Mouse (Mus musculus): ENCODE measurements at regions not wholly inside any gene's neighbourhood (a gene's known extent, or its start where the extent isn't known, plus 50 kb on each side); places are given as distances from the start of the nearest gene placed in this dataset.

DNA sequence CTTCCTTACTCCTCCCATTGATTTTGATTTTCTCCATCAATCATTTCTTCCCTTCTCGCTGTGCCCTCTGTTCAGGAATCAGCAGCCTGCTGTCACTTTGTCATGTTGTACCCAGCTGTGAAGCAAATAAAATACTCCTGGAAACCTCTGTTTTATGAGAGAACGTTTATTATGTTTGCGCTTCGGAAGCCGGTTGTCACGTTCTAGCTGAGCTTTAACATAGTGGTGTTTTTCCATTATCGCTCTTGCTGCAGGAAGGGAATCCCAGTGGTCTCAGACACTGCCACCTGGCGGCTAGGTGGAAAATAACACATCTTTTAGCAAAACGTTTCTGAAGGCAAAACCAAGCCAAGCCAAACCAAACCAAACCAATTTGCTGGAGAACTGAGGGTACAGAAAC lies 190.2 kb upstream of the Gm21798 start:
- peak; percentile 85 for TF ChIP-seq CTCF (IDR thresholded peaks at IDR 0.05; ENCODE audit: low read depth)
- no peak for TF ChIP-seq EP300 (IDR thresholded peaks at IDR 0.05; ENCODE audit: low read depth)
